Mouse (Mus musculus): ENCODE measurements at regions not wholly inside any gene's neighbourhood (a gene's known extent, or its start where the extent isn't known, plus 50 kb on each side); places are given as distances from the start of the nearest gene placed in this dataset.
"Not testable (repeated sequence)": the region's sequence is repeated elsewhere in the genome, so short reads cannot be mapped to it uniquely, and the experiment has no call there.

DNA sequence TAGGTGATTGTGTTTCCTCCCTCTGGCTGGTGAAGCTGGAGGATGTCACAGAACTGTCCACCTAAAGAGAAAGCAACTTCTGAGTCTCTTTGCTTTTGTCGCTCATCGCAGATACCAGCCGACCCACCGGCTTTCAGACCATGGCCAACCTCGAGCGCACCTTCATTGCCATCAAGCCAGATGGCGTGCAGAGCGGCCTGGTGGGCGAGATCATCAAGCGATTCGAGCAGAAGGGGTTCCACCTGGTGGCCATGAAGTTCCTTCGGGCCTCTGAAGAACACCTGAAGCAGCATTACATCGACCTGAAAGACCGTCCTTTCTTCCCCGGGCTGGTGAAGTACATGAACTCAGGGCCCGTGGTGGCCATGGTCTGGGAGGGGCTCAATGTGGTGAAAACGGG is 131.7 kb downstream of the Nuak1 start:
- DNase-seq (ENCODE audit: low spot score) = not testable (repeated sequence)

- DNase-seq (ENCODE audit: low spot score) = no peak
Measured at GRCm38 (mm10) chr10:84310653-84311052, 129.7 kb downstream of the Nuak1 start.

DNA sequence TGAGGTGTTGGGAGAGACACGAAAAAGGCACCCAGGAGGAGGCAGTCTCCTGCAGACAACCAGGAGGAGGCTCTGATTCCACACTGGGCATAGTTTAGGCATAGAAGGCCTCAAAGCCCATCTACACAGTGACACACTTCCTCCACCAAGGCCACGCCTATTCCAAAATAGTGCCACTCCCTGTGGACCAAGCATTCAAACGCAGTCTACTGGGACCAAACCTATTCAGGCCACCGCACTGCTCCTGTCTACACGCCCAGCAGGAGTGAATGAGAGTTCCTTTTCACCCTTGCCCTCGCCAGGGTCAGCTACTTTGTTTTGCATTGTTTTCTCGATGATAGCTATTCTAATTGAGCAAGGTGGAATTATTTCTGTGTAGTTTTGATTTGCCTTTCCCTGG is 127.7 kb downstream of the Nuak1 start:
- no peak for DNase-seq (ENCODE audit: low spot score)

GRCm38 (mm10) chr10:84316857-84317256 is 123.5 kb downstream of the Nuak1 start:
- DNase-seq (ENCODE audit: low spot score) = no peak

DNA sequence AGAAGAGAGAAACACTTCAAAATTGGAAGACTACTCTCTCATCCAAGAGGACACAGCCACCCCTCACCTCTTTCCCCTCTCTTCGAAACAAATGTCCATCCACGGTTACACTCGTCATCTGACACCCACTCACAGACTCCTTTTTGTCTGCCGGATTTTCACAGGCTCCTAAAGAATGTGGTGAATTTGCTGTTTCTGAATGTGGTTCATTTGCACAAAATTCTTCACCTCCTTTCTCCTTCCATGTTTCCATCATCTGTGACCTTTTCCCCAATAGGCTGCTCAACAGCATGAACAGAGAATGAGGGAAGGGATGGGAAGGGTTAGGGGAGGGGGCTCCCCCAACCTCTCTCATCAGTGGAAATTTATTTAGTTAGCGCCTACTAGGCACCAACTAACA is 122.4 kb downstream of the Nuak1 start:
- no peak for DNase-seq (ENCODE audit: low spot score)
